ENCODE assay signal across 25 mouse cellular contexts in the genomic region with DNA sequence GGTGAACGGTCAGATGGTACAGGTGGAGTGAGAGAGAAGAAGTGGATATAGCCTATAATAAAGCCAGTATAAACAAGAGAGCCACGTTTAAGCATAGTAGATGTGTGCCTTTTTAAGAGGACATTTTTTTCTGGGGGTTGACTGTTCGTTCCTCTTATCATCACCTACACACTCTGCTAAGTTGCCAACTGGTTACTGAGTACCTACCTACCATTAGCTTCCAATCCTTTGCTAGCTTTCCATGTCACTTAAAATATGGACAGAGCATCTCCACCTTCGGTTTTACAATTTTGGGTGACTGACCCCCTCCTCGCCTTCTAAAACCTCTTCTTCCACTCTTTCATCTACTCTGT. TPM values are rescaled to one million over a fixed set of nuclear protein-coding genes. Genes with fewer than 3 reads are reported as not detected.
DNase-seq lines count a peak whose midpoint lies in the region; ATAC-seq and TF ChIP-seq lines count a peak whose summit lies in the region.
"Had no signal": no experiment of that assay in that cellular context is flagged by ENCODE, and none has a peak within 500 bp of the region (broad histone marks: within the 10 kb centered on the region; RNA-seq: fewer than 3 reads in every experiment).

No protein-coding gene starts in this region.

- H3K9ac ChIP-seq in liver, embryonic 12.5 days, result no peak overlapping the region
- no peak overlapping the region for H3K9ac ChIP-seq in liver, postnatal 0 days (replicated peaks)
- no peak overlapping the region for H3K9ac ChIP-seq in liver, embryonic 16.5 days (ENCODE audit: low read depth, low read length)
- H3K9ac ChIP-seq: embryonic facial prominence, embryonic 13.5 days; heart, embryonic 12.5 days; heart, embryonic 15.5 days; hindbrain, embryonic 13.5 days had no signal

- 0 out of 2 replicates have a peak overlapping the region, but pooled peaks have one; percentile 54 for H3K27ac ChIP-seq in liver, embryonic 12.5 days
- H3K27ac ChIP-seq in liver, postnatal 0 days (ENCODE audit: low read depth), result no peak overlapping the region
- no peak overlapping the region; the same call in 1 of the 2 replicates for H3K27ac ChIP-seq in liver, embryonic 16.5 days (ENCODE audit: low read length)
- H3K27ac ChIP-seq: embryonic facial prominence, embryonic 10.5 days; embryonic facial prominence, embryonic 13.5 days; heart, embryonic 15.5 days; hindbrain, embryonic 10.5 days; hindbrain, embryonic 13.5 days had no signal

- H3K27me3 ChIP-seq in liver, embryonic 12.5 days (replicated peaks), result no peaks in the 10 kb centered on the region
- no peaks in the 10 kb centered on the region for H3K27me3 ChIP-seq in liver, postnatal 0 days (ENCODE audit: insufficient read depth, low read length)
- H3K27me3 ChIP-seq in liver, embryonic 16.5 days (ENCODE audit: control insufficient read depth, insufficient read depth, low read depth, low read length), result no peaks in the 10 kb centered on the region
- H3K27me3 ChIP-seq: embryonic facial prominence, embryonic 13.5 days; heart, embryonic 12.5 days; heart, embryonic 15.5 days; hindbrain, embryonic 13.5 days had no signal

- peaks cover 23% of the 10 kb centered on the region for H3K36me3 ChIP-seq in liver, embryonic 12.5 days
- peaks cover 18% of the 10 kb centered on the region; the same call in 1 of the 2 replicates for H3K36me3 ChIP-seq in liver, postnatal 0 days (replicated peaks; ENCODE audit: insufficient read depth, low read length)
- H3K36me3 ChIP-seq in liver, embryonic 16.5 days (ENCODE audit: control insufficient read depth, insufficient read depth), result peaks cover 4% of the 10 kb centered on the region; the same call in 1 of the 2 replicates

- no peaks in the 10 kb centered on the region for H3K9me3 ChIP-seq in liver, embryonic 12.5 days (replicated peaks)
- H3K9me3 ChIP-seq in liver, postnatal 0 days (ENCODE audit: low read length), result no peaks in the 10 kb centered on the region
- H3K9me3 ChIP-seq in liver, embryonic 16.5 days (replicated peaks; ENCODE audit: control insufficient read depth, low read length), result no peaks in the 10 kb centered on the region
- H3K9me3 ChIP-seq: embryonic facial prominence, embryonic 10.5 days; embryonic facial prominence, embryonic 13.5 days; heart, embryonic 12.5 days; heart, embryonic 15.5 days; hindbrain, embryonic 10.5 days; hindbrain, embryonic 13.5 days had no signal

- ATAC-seq in liver, embryonic 12.5 days, result peak; percentile 66; the same call in 1 of the 2 replicates
- ATAC-seq in liver, postnatal 0 days, result no peak
- peak; percentile 52 for ATAC-seq in erythroblast, adult 5-6 weeks (replicated peaks; ENCODE audit: low FRiP score, poor library complexity, severe bottlenecking)
- ATAC-seq in liver, embryonic 16.5 days (ENCODE audit: low read depth), result peak; percentile 51; the same call in 1 of the 2 replicates
- ATAC-seq: activated CD4-positive, CD25-positive, alpha-beta regulatory T cell, adult 4 months; forebrain, embryonic 14.5 days; hindbrain, embryonic 16.5 days had no signal

- DNase-seq in liver, postnatal 0 days, result no peak
- no peak for DNase-seq in adrenal gland, postnatal 14 days
- no peak for DNase-seq in cerebellum, adult 11-12 months
- DNase-seq: adrenal gland, adult 8-10 months; adrenal gland, postnatal 36 days; cerebellum, adult 2 months; cerebellum, postnatal 10 days; cerebellum, postnatal 36 days; embryo, embryonic 11 days; gastrocnemius, postnatal 25 days; heart, adult 18-20 months; heart, postnatal 10 days; heart, postnatal 36 days had no signal

- no peak overlapping the region for H3K4me2 ChIP-seq in liver, embryonic 12.5 days
- no peak overlapping the region for H3K4me2 ChIP-seq in liver, postnatal 0 days (ENCODE audit: low read depth, low read length)
- no peak overlapping the region for H3K4me2 ChIP-seq in liver, embryonic 16.5 days (ENCODE audit: low read depth, low read length)
- H3K4me2 ChIP-seq: embryonic facial prominence, embryonic 13.5 days; heart, embryonic 12.5 days; heart, embryonic 15.5 days; hindbrain, embryonic 13.5 days had no signal

- 74% methylated on average over 5 of the region's 5 CpGs for WGBS in liver, embryonic 12.5 days (ENCODE audit: insufficient replicate concordance)
- 74% methylated on average over 5 of the region's 5 CpGs for WGBS in liver, postnatal 0 days (ENCODE audit: insufficient replicate concordance)
- WGBS in liver, embryonic 16.5 days (ENCODE audit: insufficient replicate concordance), result 56% methylated on average over 5 of the region's 5 CpGs

- no peak for TF ChIP-seq EP300 in liver, postnatal 0 days (IDR thresholded peaks at IDR 0.05; ENCODE audit: low read depth)

- peaks cover 8% of the 10 kb centered on the region; the same call in 1 of the 2 replicates for H3K4me1 ChIP-seq in liver, embryonic 12.5 days
- H3K4me1 ChIP-seq in liver, postnatal 0 days (ENCODE audit: insufficient read depth), result no peaks in the 10 kb centered on the region
- peaks cover 2% of the 10 kb centered on the region; the same call in 1 of the 2 replicates for H3K4me1 ChIP-seq in liver, embryonic 16.5 days (ENCODE audit: control insufficient read depth, low read depth, low read length)
- H3K4me1 ChIP-seq: embryonic facial prominence, embryonic 10.5 days; embryonic facial prominence, embryonic 13.5 days; heart, embryonic 12.5 days; heart, embryonic 15.5 days had no signal

- no peak overlapping the region for H3K4me3 ChIP-seq in liver, embryonic 12.5 days
- H3K4me3 ChIP-seq in liver, postnatal 0 days (ENCODE audit: low read depth, low read length), result no peak overlapping the region
- no peak overlapping the region for H3K4me3 ChIP-seq in liver, embryonic 16.5 days (ENCODE audit: low read depth, low read length)
- H3K4me3 ChIP-seq: embryonic facial prominence, embryonic 10.5 days; embryonic facial prominence, embryonic 13.5 days; heart, embryonic 12.5 days; heart, embryonic 15.5 days; hindbrain, embryonic 10.5 days; hindbrain, embryonic 13.5 days had no signal

- no peak for TF ChIP-seq CTCF in liver, postnatal 0 days (IDR thresholded peaks at IDR 0.05; ENCODE audit: low read depth)

RNA-seq across cellular contexts. Expression of a gene that starts 58.1 kb away (rescaled TPM):
- polyA plus RNA-seq in liver, embryonic 12.5 days (2016; fragmentation: Nextera tagmentation; extraction: Ambion mirVana), result 94.2 and 98.6 TPM in 2 replicates
- polyA plus RNA-seq in liver, postnatal 0 days (2015; fragmentation: Nextera tagmentation; extraction: Ambion mirVana), result 448 and 458 TPM in 2 replicates
- 4.2 and 8.4 TPM in 2 replicates for total RNA-seq in erythroblast, adult 5-6 weeks (2015; ENCODE audit: low replicate concordance)
- total RNA-seq in erythroblast, adult 5-6 weeks (2017; ENCODE audit: low replicate concordance), result 1.4 and 6.0 TPM in 2 replicates
- polyA plus RNA-seq in liver, embryonic 16.5 days (2015; fragmentation: Nextera tagmentation; extraction: Ambion mirVana), result 165 and 179 TPM in 2 replicates
- total RNA-seq in adrenal gland, postnatal 14 days (2021), result 153 and 188 TPM in 2 replicates
